9 mouse cellular contexts compared by ENCODE assay signal in the genomic region with DNA sequence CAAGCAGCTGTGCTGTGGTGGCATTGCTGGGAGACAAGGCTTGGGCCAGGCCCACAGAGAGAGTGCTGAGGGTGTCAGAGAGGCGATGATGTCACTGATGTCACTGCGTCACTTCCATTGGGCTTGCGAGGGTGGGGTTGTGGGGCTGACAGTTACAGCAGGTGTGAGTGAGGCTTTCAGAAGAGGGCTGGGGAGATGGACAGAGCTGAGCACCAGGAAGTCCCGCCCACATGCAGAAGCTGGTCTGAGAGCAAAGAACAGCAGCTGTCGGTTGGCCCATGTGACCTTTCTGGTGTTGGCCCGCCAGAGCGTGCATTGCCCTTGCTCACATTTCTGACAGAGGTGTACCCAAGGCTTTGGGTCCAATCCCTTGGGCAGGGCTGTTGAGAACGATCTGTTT. TPM values are rescaled to one million over a fixed set of nuclear protein-coding genes. Genes with fewer than 3 reads are reported as not detected.
DNase-seq lines count a peak whose midpoint lies in the region; ATAC-seq and TF ChIP-seq lines count a peak whose summit lies in the region.
"Had no signal": no experiment of that assay in that cellular context is flagged by ENCODE, and none has a peak within 500 bp of the region (broad histone marks: within the 10 kb centered on the region; RNA-seq: fewer than 3 reads in every experiment).

No protein-coding gene starts in this region.

- no peak overlapping the region for H3K27ac ChIP-seq in heart, postnatal 0 days (ENCODE audit: low read depth)
- H3K27ac ChIP-seq in limb, embryonic 13.5 days: no peak overlapping the region
- H3K27ac ChIP-seq: lung, embryonic 15.5 days had no signal

- no peak for TF ChIP-seq EP300 in heart, postnatal 0 days (IDR thresholded peaks at IDR 0.05; ENCODE audit: low read depth)

- H3K4me3 ChIP-seq in heart, postnatal 0 days (ENCODE audit: low read depth, low read length): no peak overlapping the region
- H3K4me3 ChIP-seq in limb, embryonic 13.5 days: no peak overlapping the region
- H3K4me3 ChIP-seq: lung, embryonic 15.5 days had no signal

- H3K4me1 ChIP-seq in heart, postnatal 0 days (ENCODE audit: control insufficient read depth, insufficient read depth): peaks cover 9% of the 10 kb centered on the region; the same call in 1 of the 2 replicates
- no peaks in the 10 kb centered on the region for H3K4me1 ChIP-seq in limb, embryonic 13.5 days
- H3K4me1 ChIP-seq: lung, embryonic 15.5 days had no signal

- 0 out of 2 replicates have a peak, but pooled peaks have one; percentile 21 for ATAC-seq in heart, postnatal 0 days (ENCODE audit: insufficient read depth, low read depth)
- peak; percentile 62; the same call in 1 of the 2 replicates for ATAC-seq in limb, embryonic 13.5 days (ENCODE audit: low FRiP score, low read depth)

- no peak overlapping the region for H3K4me2 ChIP-seq in heart, postnatal 0 days (ENCODE audit: low read depth, low read length)
- H3K4me2 ChIP-seq in limb, embryonic 13.5 days (replicated peaks): no peak overlapping the region
- H3K4me2 ChIP-seq: lung, embryonic 15.5 days had no signal

- 56% methylated on average over 8 of the region's 8 CpGs for WGBS in heart, postnatal 0 days
- WGBS in limb, embryonic 13.5 days: 65% methylated on average over 8 of the region's 8 CpGs

- no peak for TF ChIP-seq CTCF in heart, postnatal 0 days (IDR thresholded peaks at IDR 0.05; ENCODE audit: low read depth)

- peaks cover 24% of the 10 kb centered on the region for H3K36me3 ChIP-seq in heart, postnatal 0 days (replicated peaks; ENCODE audit: control insufficient read depth, insufficient read depth, low read length)
- H3K36me3 ChIP-seq in limb, embryonic 13.5 days: peaks cover 68% of the 10 kb centered on the region

- no peaks in the 10 kb centered on the region for H3K27me3 ChIP-seq in heart, postnatal 0 days (ENCODE audit: control insufficient read depth, insufficient read depth, low read length)
- H3K27me3 ChIP-seq in limb, embryonic 13.5 days: no peaks in the 10 kb centered on the region
- H3K27me3 ChIP-seq: lung, embryonic 15.5 days had no signal

- DNase-seq in heart, postnatal 0 days (ENCODE audit: low spot score): no peak
- DNase-seq in heart, adult 11 months: no peak
- DNase-seq in R1 (ENCODE audit: low read depth, low spot score): peak; percentile 41
- DNase-seq in natural killer cell, adult 2 months (ENCODE audit: low spot score in 2 of 2): peak; percentile 42 to 65
- no peak for DNase-seq in right cerebral cortex, adult 2 months (ENCODE audit: low spot score in 2 of 2)
- DNase-seq in adrenal gland, postnatal 36 days: no peak
- DNase-seq in ovary, postnatal 14 days (ENCODE audit: low spot score): no peak

- H3K9ac ChIP-seq in heart, postnatal 0 days (replicated peaks; ENCODE audit: low read depth, low read length): no peak overlapping the region
- no peak overlapping the region for H3K9ac ChIP-seq in limb, embryonic 13.5 days
- H3K9ac ChIP-seq: lung, embryonic 15.5 days had no signal

- H3K9me3 ChIP-seq in heart, postnatal 0 days (replicated peaks; ENCODE audit: control insufficient read depth, low read length): no peaks in the 10 kb centered on the region
- H3K9me3 ChIP-seq in limb, embryonic 13.5 days: no peaks in the 10 kb centered on the region
- H3K9me3 ChIP-seq: lung, embryonic 15.5 days had no signal

RNA-seq across cellular contexts. Expression of a gene that starts 23.0 kb away (rescaled TPM):
- total RNA-seq in heart, postnatal 0 days (2014; rRNA removed; ENCODE audit: low replicate concordance): 19.5 and 20.8 TPM in 2 replicates
- 10.2 and 10.8 TPM in 2 replicates for polyA plus RNA-seq in heart, postnatal 0 days (2015; fragmentation: Nextera tagmentation; extraction: Ambion mirVana)
- polyA plus RNA-seq in limb, embryonic 13.5 days (2015; fragmentation: Nextera tagmentation; extraction: Ambion mirVana): 27.3 and 28.2 TPM in 2 replicates
- 10 to 100 TPM; 24.2 to 24.8 TPM for total RNA-seq in adrenal gland, postnatal 36 days (2021)

Comparison
In these comparisons a context has a peak if more than half of its experiments do, and no peak if none do; other contexts are left out.
1. DNase-seq: peak in R1 (single experiment) and natural killer cell, adult 2 months (2 of 2); none in heart, postnatal 0 days (single experiment), heart, adult 11 months (single experiment), right cerebral cortex, adult 2 months (0 of 2), adrenal gland, postnatal 36 days (0 of 2) and ovary, postnatal 14 days (single experiment).